Mouse (Mus musculus): ENCODE data around the gene Tmem204.

DNA sequence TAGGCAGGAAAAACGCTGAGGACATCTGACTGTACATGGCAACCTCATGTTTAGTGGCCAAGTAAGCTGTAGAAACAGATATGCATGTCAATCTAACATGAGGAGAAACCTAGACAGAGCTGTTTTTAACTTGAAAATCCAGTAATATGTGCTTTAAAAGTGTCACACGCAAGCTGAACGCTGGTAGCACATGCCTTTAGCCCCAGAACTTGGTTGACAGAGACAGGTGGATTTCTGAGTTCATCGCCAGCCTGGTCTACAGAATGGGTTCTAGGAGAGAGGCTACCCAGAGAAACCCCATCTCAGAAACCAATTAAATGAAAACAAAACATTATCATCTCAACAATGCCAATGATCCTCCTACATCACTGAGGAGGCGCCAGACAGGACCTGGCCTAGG is 27.8 kb upstream of the Tmem204 start:
- TF ChIP-seq CTCF (IDR thresholded peaks at IDR 0.05; ENCODE audit: borderline replicate concordance, extremely low read depth, insufficient read depth, insufficient read length), result no peak
- no peak for TF ChIP-seq POLR2A (IDR thresholded peaks at IDR 0.05; ENCODE audit: borderline replicate concordance, extremely low read depth, insufficient read depth, insufficient read length, poor library complexity, severe bottlenecking)
